Mouse (Mus musculus) neural tube, embryonic 11.5 days (tissue): ENCODE measurements around the gene Itch. TPM values are rescaled to one million over a fixed set of nuclear protein-coding genes. Genes with fewer than 3 reads are reported as not detected.

Source experiments
- ATAC-seq: fragments of 200-750 bp; cut with Nextera tagmentation; 2 replicates; pipeline ENCODE4 v1.8.0; 2017; ENCODE audit warnings: moderate number of reproducible peaks, mild to moderate bottlenecking, moderate TSS enrichment, moderate library complexity; ENCODE audit not compliant: insufficient read depth, low FRiP score, low TSS enrichment
- DNase-seq: peaks from one replicate; pipeline ENCODE4 v3.0.0-alpha.2; 2015; ENCODE audit warnings: low spot score
- H3K27ac ChIP-seq: fragments of 300-500 bp; sonication (generic); 2 replicates; pipeline ENCODE4 v1.5.1; 2014; ENCODE audit warnings: low read depth, mild to moderate bottlenecking, low read length
- H3K27me3 ChIP-seq: fragments of 300-500 bp; sonication (generic); 2 replicates; pipeline ENCODE4 v1.6.1; 2014; ENCODE audit warnings: mild to moderate bottlenecking, low read length, mixed read lengths; ENCODE audit not compliant: control insufficient read depth, insufficient read depth
- H3K36me3 ChIP-seq: fragments of 300-500 bp; sonication (generic); 2 replicates; pipeline ENCODE4 v1.6.1; 2014; ENCODE audit warnings: mild to moderate bottlenecking, low read length, moderate library complexity, mixed read lengths; ENCODE audit not compliant: control insufficient read depth, insufficient read depth
- H3K4me1 ChIP-seq: fragments of 300-500 bp; sonication (generic); 2 replicates; pipeline ENCODE4 v1.6.1; 2014; ENCODE audit warnings: low read length, mixed read lengths; ENCODE audit not compliant: control insufficient read depth, insufficient read depth
- H3K4me2 ChIP-seq: fragments of 300-500 bp; sonication (generic); 2 replicates; pipeline ENCODE4 v1.6.1; 2014; ENCODE audit warnings: low read depth, mild to moderate bottlenecking, moderate library complexity
- H3K4me3 ChIP-seq: fragments of 300-500 bp; sonication (generic); 2 replicates; pipeline ENCODE4 v1.5.1; 2014; ENCODE audit warnings: low read depth, low read length
- H3K9ac ChIP-seq: fragments of 300-500 bp; sonication (generic); 2 replicates; pipeline ENCODE4 v1.6.1; 2014; ENCODE audit warnings: mild to moderate bottlenecking, low read length
- H3K9me3 ChIP-seq: fragments of 300-500 bp; sonication (generic); 2 replicates; pipeline ENCODE4 v1.6.1; 2016; ENCODE audit warnings: low read length; ENCODE audit not compliant: control insufficient read depth
- WGBS: fragments of 180-500 bp; shearing (Covaris S2); extraction: QIAGEN DNeasy Blood & Tissue Kit; methylation state at CpG from one replicate; pipeline ENCODE4 v1.1.7; 2014; 5-methylcytosine and 5-hydroxymethylcytosine counted together
- polyA plus RNA-seq: library from polyadenylated mRNA; unstranded; fragments of >200 nt; fragmentation: Nextera tagmentation; extraction: Ambion mirVana; gene quantifications from 2 replicates; pipeline ENCODE4 v1.2.1, GENCODE M21; 2014

Itch gene
- polyA plus RNA-seq, 1 experiment from 2014 or later: 56.7 TPM

DNA sequence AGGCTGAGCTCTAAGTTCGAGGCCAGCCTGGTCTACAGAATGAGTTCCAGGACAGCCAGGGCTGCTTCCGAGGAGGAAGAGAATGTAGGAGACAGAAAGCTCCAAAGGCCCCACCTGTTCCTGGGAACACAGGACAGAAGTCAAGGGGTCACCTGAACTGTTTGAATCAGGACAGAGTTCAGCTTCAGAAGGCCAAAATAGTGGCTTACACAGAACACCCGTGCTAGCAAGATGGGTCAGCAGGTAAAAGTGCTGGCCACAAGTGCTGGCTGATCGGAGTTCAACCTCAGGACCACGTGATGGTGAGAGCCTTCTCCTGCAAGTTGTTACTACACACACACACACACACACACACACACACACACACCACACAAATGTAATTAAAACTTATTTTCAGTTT, 133.6 kb downstream of the Itch start:
- no peaks in the 10 kb centered on the region for H3K9me3 ChIP-seq
- WGBS: 88% methylated on average over 5 of the region's 5 CpGs
- no peaks in the 10 kb centered on the region for H3K4me1 ChIP-seq
- DNase-seq (no peak), ATAC-seq (no peak)
- no peak overlapping the region for H3K4me2 ChIP-seq
- no peak overlapping the region for H3K4me3 ChIP-seq
- no peak overlapping the region for H3K27ac ChIP-seq
- H3K9ac ChIP-seq: no peak overlapping the region
- no peaks in the 10 kb centered on the region for H3K27me3 ChIP-seq
- no peaks in the 10 kb centered on the region for H3K36me3 ChIP-seq

DNA sequence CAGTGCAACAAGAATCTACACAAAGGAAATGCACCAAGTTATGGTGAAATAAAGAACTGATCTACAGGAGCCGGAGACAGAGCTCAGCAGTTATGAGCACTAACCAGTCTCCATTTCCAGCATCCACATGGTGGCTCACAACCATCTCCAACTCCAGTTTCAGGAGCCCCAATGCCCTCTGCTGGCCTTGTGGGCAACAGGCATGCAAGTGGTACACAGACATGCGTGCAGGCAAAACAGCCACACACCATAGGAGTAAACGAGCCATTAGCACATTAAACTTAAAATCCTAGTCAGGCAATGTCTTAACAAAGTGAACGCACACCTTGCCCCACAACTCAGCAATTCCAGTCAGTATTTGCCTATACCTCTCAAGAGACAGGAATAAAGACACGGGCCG, 138.6 kb downstream of the Itch start:
- Histone ChIP-seq H3K4me2 (no peak overlapping the region), H3K9ac (no peak overlapping the region), H3K27ac (no peak overlapping the region), H3K36me3 (no peaks in the 10 kb centered on the region), H3K4me1 (no peaks in the 10 kb centered on the region), H3K27me3 (no peaks in the 10 kb centered on the region), H3K4me3 (no peak overlapping the region), H3K9me3 (no peaks in the 10 kb centered on the region)
- DNase-seq (peak; percentile 29), ATAC-seq (no peak)
- WGBS: 87% methylated on average over 6 of the region's 6 CpGs

GRCm38 (mm10) chr2:155272396-155273170, 139.3 kb downstream of the Itch start:
- H3K9ac ChIP-seq: no peak overlapping the region
- ATAC-seq (no peak), DNase-seq (peak; percentile 9)
- H3K4me2 ChIP-seq: no peak overlapping the region
- peaks cover 5% of the 10 kb centered on the region; the same call in 1 of the 2 replicates for H3K4me1 ChIP-seq
- WGBS: 78% methylated on average over 10 of the region's 10 CpGs
- H3K27ac ChIP-seq: no peak overlapping the region
- no peaks in the 10 kb centered on the region for H3K36me3 ChIP-seq
- H3K27me3 ChIP-seq: no peaks in the 10 kb centered on the region
- H3K9me3 ChIP-seq: no peaks in the 10 kb centered on the region
- H3K4me3 ChIP-seq: no peak overlapping the region

- Histone ChIP-seq H3K36me3 (no peaks in the 10 kb centered on the region; the same call in 1 of the 2 replicates), H3K27me3 (no peaks in the 10 kb centered on the region), H3K4me2 (no peak overlapping the region), H3K4me3 (no peak overlapping the region), H3K4me1 (peaks cover 5% of the 10 kb centered on the region; the same call in 1 of the 2 replicates), H3K9me3 (no peaks in the 10 kb centered on the region), H3K27ac (no peak overlapping the region), H3K9ac (no peak overlapping the region)
- ATAC-seq (no peak), DNase-seq (no peak)
- WGBS: 94% methylated on average over 8 of the region's 8 CpGs
These were observed 140.3 kb downstream of the Itch start for GRCm38 (mm10) chr2:155273603-155274002.

GRCm38 (mm10) chr2:155276195-155276594, 142.9 kb downstream of the Itch start, which contains the start of gene Map1lc3a:
Gene Map1lc3a, plus strand, starts transcription at chr2:155276297.
- DNase-seq (peak; percentile 94), ATAC-seq (peak; percentile 93)
- WGBS: under 1% methylated on average over 42 of the region's 47 CpGs
- Histone ChIP-seq H3K27me3 (no peaks in the 10 kb centered on the region), H3K9ac (peak within 1 kb of the TSS; percentile 86), H3K4me2 (peak within 1 kb of the TSS; percentile 76), H3K27ac (0 out of 2 replicates have a peak within 1 kb of the TSS, but pooled peaks have one; percentile 20), H3K4me3 (peak within 1 kb of the TSS; percentile 79), H3K36me3 (no peaks in the 10 kb centered on the region; the same call in 1 of the 2 replicates), H3K9me3 (no peaks in the 10 kb centered on the region), H3K4me1 (peaks cover 5% of the 10 kb centered on the region; the same call in 1 of the 2 replicates)

Other genes starting within 250 kb of the Itch start
- 122 and 131 TPM in 2 replicates for gene Eif2s2, start 240.6 kb upstream of the Itch start, polyA plus RNA-seq
- gene Gm14226, start 115.2 kb upstream of the Itch start, polyA plus RNA-seq: 1.1 and 1.5 TPM in 2 replicates
- 85.1 and 90.5 TPM in 2 replicates for gene Ahcy, start 59.0 kb upstream of the Itch start, polyA plus RNA-seq
- 515 and 522 TPM in 2 replicates for gene Dynlrb1, start 103.0 kb downstream of the Itch start, polyA plus RNA-seq
- gene Map1lc3a, start 142.8 kb downstream of the Itch start, polyA plus RNA-seq: 186 and 191 TPM in 2 replicates
- 56.1 and 58.0 TPM in 2 replicates for gene Pigu, start 223.9 kb downstream of the Itch start, polyA plus RNA-seq
- 94.0 and 104 TPM in 2 replicates for gene Trp53inp2, start 247.6 kb downstream of the Itch start, polyA plus RNA-seq